Mouse (Mus musculus): ENCODE data around the gene Nolc1.
A peak's percentile ranks its signal among the peaks of the same experiment; 100 is the strongest.

The Nolc1 gene

GRCm38 (mm10) chr19:46042476-46043011 is 33.1 kb upstream of the Nolc1 start:
- DNase-seq (ENCODE audit: low read depth), result peak; percentile 72

GRCm38 (mm10) chr19:46043380-46043779 is 32.3 kb upstream of the Nolc1 start:
- DNase-seq (ENCODE audit: low read depth), result no peak

GRCm38 (mm10) chr19:46044271-46044992 is 31.2 kb upstream of the Nolc1 start, which contains the start of gene Pprc1:
TSS of gene Pprc1 (plus strand) at chr19:46044886.
- DNase-seq (ENCODE audit: low read depth), result peak; percentile 87

GRCm38 (mm10) chr19:46044993-46045695 is 30.5 kb upstream of the Nolc1 start, which contains the start of gene Ldb1:
TSS of gene Ldb1 (minus strand) at chr19:46045214.
- DNase-seq (ENCODE audit: low read depth), result peak; percentile 81

GRCm38 (mm10) chr19:46045696-46046311 is 29.9 kb upstream of the Nolc1 start:
- peak; percentile 69 for DNase-seq (ENCODE audit: low read depth)

- no peak for DNase-seq (ENCODE audit: low read depth)
Observed at GRCm38 (mm10) chr19:46046621-46047025, 29.0 kb upstream of the Nolc1 start.

GRCm38 (mm10) chr19:46047426-46047825 is 28.2 kb upstream of the Nolc1 start:
- no peak for DNase-seq (ENCODE audit: low read depth)

GRCm38 (mm10) chr19:46049129-46049528 is 26.5 kb upstream of the Nolc1 start:
- no peak for DNase-seq (ENCODE audit: low read depth)

GRCm38 (mm10) chr19:46050462-46050861 is 25.2 kb upstream of the Nolc1 start:
- DNase-seq (ENCODE audit: low read depth), result peak; percentile 61

GRCm38 (mm10) chr19:46055752-46056387 is 19.8 kb upstream of the Nolc1 start:
- DNase-seq (ENCODE audit: low read depth), result no peak

GRCm38 (mm10) chr19:46056388-46056946 is 19.2 kb upstream of the Nolc1 start:
- DNase-seq (ENCODE audit: low read depth), result peak; percentile 98

- DNase-seq (ENCODE audit: low read depth), result peak; percentile 85
Observed at GRCm38 (mm10) chr19:46056947-46057607, 18.6 kb upstream of the Nolc1 start.

GRCm38 (mm10) chr19:46058466-46058865 is 17.2 kb upstream of the Nolc1 start:
- DNase-seq (ENCODE audit: low read depth), result no peak

GRCm38 (mm10) chr19:46060845-46061244 is 14.8 kb upstream of the Nolc1 start:
- DNase-seq (ENCODE audit: low read depth), result no peak

- no peak for DNase-seq (ENCODE audit: low read depth)
Observed at GRCm38 (mm10) chr19:46068054-46068453, 7.6 kb upstream of the Nolc1 start.

- DNase-seq (ENCODE audit: low read depth), result no peak
Observed at GRCm38 (mm10) chr19:46073285-46073684, 2.4 kb upstream of the Nolc1 start.

- DNase-seq (ENCODE audit: low read depth), result no peak
Observed at GRCm38 (mm10) chr19:46074266-46074665, 1.4 kb upstream of the Nolc1 start.

- no peak for DNase-seq (ENCODE audit: low read depth)
Observed at GRCm38 (mm10) chr19:46078535-46078934, 2.9 kb downstream of the Nolc1 start.

GRCm38 (mm10) chr19:46085185-46085584 is 9.5 kb downstream of the Nolc1 start:
- DNase-seq (ENCODE audit: low read depth), result no peak

GRCm38 (mm10) chr19:46086337-46086736 is 10.7 kb downstream of the Nolc1 start:
- DNase-seq (ENCODE audit: low read depth), result peak; percentile 91

GRCm38 (mm10) chr19:46087871-46088270 is 12.2 kb downstream of the Nolc1 start:
- DNase-seq (ENCODE audit: low read depth), result no peak
